Mouse (Mus musculus) G1E (cell line): ENCODE measurements around the gene Tbc1d13. TPM values are rescaled to one million over a fixed set of nuclear protein-coding genes. Genes with fewer than 3 reads are reported as not detected.

Source experiments
- ATAC-seq: 2 replicates; pipeline ENCODE4 v1.8.0; 2016; ENCODE audit warnings: mild to moderate bottlenecking; ENCODE audit not compliant: insufficient number of reproducible peaks, poor library complexity, low FRiP score, severe bottlenecking; ENCODE audit errors: extremely low read depth
- DNase-seq: peaks from one replicate; pipeline ENCODE4 v3.0.0; 2012; ENCODE audit warnings: low spot score
- H3K27me3 ChIP-seq: 2 replicates; pipeline ENCODE4 v1.6.1; 2012; ENCODE audit warnings: mild to moderate bottlenecking, low read length, inconsistent platforms; ENCODE audit not compliant: insufficient read depth
- H3K36me3 ChIP-seq: replicated peaks from 2 replicates; pipeline ENCODE3; 2012; ENCODE audit warnings: mild to moderate bottlenecking, inconsistent platforms
- H3K4me1 ChIP-seq: 2 replicates; pipeline ENCODE4 v1.6.1; 2012; ENCODE audit warnings: low read depth, low read length, inconsistent platforms, mixed read lengths; ENCODE audit not compliant: insufficient read depth
- H3K4me3 ChIP-seq: 2 replicates; pipeline ENCODE4 v1.5.1; 2012; ENCODE audit warnings: low read depth, mild to moderate bottlenecking, inconsistent platforms, low read length, moderate library complexity, mixed read lengths
- H3K9me3 ChIP-seq: replicated peaks from 2 replicates; pipeline ENCODE4 v1.6.1; 2012; ENCODE audit warnings: inconsistent platforms
- CTCF ChIP-seq: IDR thresholded peaks from 2 replicates; pipeline ENCODE4 v1.5.1; 2012; ENCODE audit warnings: low read depth, low read length, inconsistent platforms, mixed read lengths
- GATA1 ChIP-seq: IDR thresholded peaks from 2 replicates; pipeline ENCODE4 v1.6.1; 2012; ENCODE audit warnings: borderline replicate concordance, low read length, inconsistent platforms, mixed read lengths
- GATA2 ChIP-seq: IDR thresholded peaks from 2 replicates; pipeline ENCODE4 v1.6.1; 2012; ENCODE audit warnings: low read depth, low read length, inconsistent platforms, borderline replicate concordance
- POLR2AphosphoS5 ChIP-seq: IDR thresholded peaks from 2 replicates; pipeline ENCODE4 v1.6.1; 2012; ENCODE audit warnings: low read depth, low read length, inconsistent platforms; ENCODE audit not compliant: insufficient replicate concordance
- TAL1 ChIP-seq: conservative IDR thresholded peaks from 2 replicates; pipeline ENCODE4 v1.6.1; 2012; ENCODE audit warnings: low read depth, low read length, inconsistent platforms, mixed read lengths
- polyA plus RNA-seq: library from polyadenylated mRNA; stranded (reverse); fragments of >175 nt; gene quantifications from 2 replicates; pipeline ENCODE4 v1.2.3, GENCODE M21; 2012
- total RNA-seq, 2 experiments: library from RNA; stranded (forward) in 1 of 2; stranded (reverse) in 1 of 2; fragments of 200-1000 nt in 1 of 2; fragments of >200 nt in 1 of 2; fragmentation: Nextera tagmentation in 1 of 2; gene quantifications; 2 replicates each; pipeline ENCODE4 v1.2.3; 2014 to 2017

Gene Tbc1d13
- total and polyA plus RNA-seq, 3 experiments, result 24.5 to 38.6 (median 38.0) TPM

DNA sequence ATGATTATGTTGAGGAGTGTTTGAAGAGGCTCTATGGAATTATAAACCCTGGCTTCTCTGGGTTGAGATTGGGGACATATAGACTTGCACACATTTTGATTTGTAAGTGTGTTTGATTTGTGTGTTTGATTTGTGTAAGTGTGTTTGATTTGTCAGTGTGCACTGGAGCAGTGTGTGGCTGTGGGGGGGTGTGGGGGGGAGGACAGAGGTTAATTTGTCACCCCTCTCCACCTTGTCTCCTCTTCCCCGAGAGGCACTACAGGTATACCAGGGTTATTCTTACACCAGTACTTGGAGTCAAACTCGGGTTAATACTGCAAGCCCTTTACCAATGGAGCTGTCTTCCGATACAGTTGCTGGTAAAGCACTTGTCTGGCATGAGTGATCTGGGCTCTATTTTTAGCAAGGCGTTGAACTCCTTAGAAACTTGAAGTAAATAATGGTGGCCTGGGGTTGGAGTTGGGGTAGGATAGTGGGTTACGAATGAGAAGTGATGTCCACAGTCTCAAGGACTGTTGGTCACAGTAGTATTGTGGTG, 66.9 kb downstream of the Tbc1d13 start:
- no peak for ATAC-seq
- DNase-seq, result no peak
- H3K27me3 ChIP-seq, result no peaks in the 10 kb centered on the region
- TF ChIP-seq TAL1 (no peak), CTCF (no peak), POLR2AphosphoS5 (no peak), GATA1 (no peak), GATA2 (no peak)
- H3K4me3 ChIP-seq, result no peak overlapping the region
- peaks cover 28% of the 10 kb centered on the region for H3K4me1 ChIP-seq
- H3K9me3 ChIP-seq, result no peaks in the 10 kb centered on the region
- H3K36me3 ChIP-seq, result peaks cover 32% of the 10 kb centered on the region

Other genes starting within 250 kb of the Tbc1d13 start
- 72.5 and 158 TPM in 2 replicates for gene Odf2, start 244.5 kb upstream of the Tbc1d13 start, total RNA-seq (2014; fragmentation: Nextera tagmentation)
- gene Odf2, start 244.5 kb upstream of the Tbc1d13 start, total RNA-seq (2017), result 64.6 and 70.9 TPM in 2 replicates
- gene Odf2, start 244.5 kb upstream of the Tbc1d13 start, polyA plus RNA-seq, result 16.0 and 24.1 TPM in 2 replicates
- 42.1 and 52.2 TPM in 2 replicates for gene Gle1, start 198.3 kb upstream of the Tbc1d13 start, total RNA-seq (2014; fragmentation: Nextera tagmentation)
- gene Gle1, start 198.3 kb upstream of the Tbc1d13 start, total RNA-seq (2017), result 57.2 and 61.6 TPM in 2 replicates
- 42.5 and 62.3 TPM in 2 replicates for gene Gle1, start 198.3 kb upstream of the Tbc1d13 start, polyA plus RNA-seq
- 25.6 and 25.7 TPM in 2 replicates for gene Sptan1, start 168.2 kb upstream of the Tbc1d13 start, total RNA-seq (2014; fragmentation: Nextera tagmentation)
- gene Sptan1, start 168.2 kb upstream of the Tbc1d13 start, total RNA-seq (2017), result 49.4 and 53.2 TPM in 2 replicates
- 8.8 and 9.3 TPM in 2 replicates for gene Sptan1, start 168.2 kb upstream of the Tbc1d13 start, polyA plus RNA-seq
- gene Wdr34, start 84.9 kb upstream of the Tbc1d13 start, total RNA-seq (2014; fragmentation: Nextera tagmentation), result 15.1 and 17.9 TPM in 2 replicates
- 9.6 and 13.5 TPM in 2 replicates for gene Wdr34, start 84.9 kb upstream of the Tbc1d13 start, total RNA-seq (2017)
- gene Wdr34, start 84.9 kb upstream of the Tbc1d13 start, polyA plus RNA-seq, result 35.5 and 38.4 TPM in 2 replicates
- 751 and 948 TPM in 2 replicates for gene Set, start 76.4 kb upstream of the Tbc1d13 start, total RNA-seq (2014; fragmentation: Nextera tagmentation)
- gene Set, start 76.4 kb upstream of the Tbc1d13 start, total RNA-seq (2017), result 667 and 849 TPM in 2 replicates
- 806 and 885 TPM in 2 replicates for gene Set, start 76.4 kb upstream of the Tbc1d13 start, polyA plus RNA-seq
- gene Pkn3, start 56.1 kb upstream of the Tbc1d13 start, total RNA-seq (2014; fragmentation: Nextera tagmentation), result 1.6 and 2.4 TPM in 2 replicates
- 4.5 and 5.9 TPM in 2 replicates for gene Pkn3, start 56.1 kb upstream of the Tbc1d13 start, total RNA-seq (2017)
- 13.3 and 14.5 TPM in 2 replicates for gene Pkn3, start 56.1 kb upstream of the Tbc1d13 start, polyA plus RNA-seq
- gene Zdhhc12, start 40.1 kb upstream of the Tbc1d13 start, total RNA-seq (2014; fragmentation: Nextera tagmentation), result 25.4 and 29.4 TPM in 2 replicates
- 9.5 and 10.3 TPM in 2 replicates for gene Zdhhc12, start 40.1 kb upstream of the Tbc1d13 start, total RNA-seq (2017)
- gene Zdhhc12, start 40.1 kb upstream of the Tbc1d13 start, polyA plus RNA-seq, result 31.0 and 31.4 TPM in 2 replicates
- 25.1 and 25.8 TPM in 2 replicates for gene Zer1, start 9.2 kb upstream of the Tbc1d13 start, total RNA-seq (2014; fragmentation: Nextera tagmentation)
- gene Zer1, start 9.2 kb upstream of the Tbc1d13 start, total RNA-seq (2017), result 9.7 and 10.4 TPM in 2 replicates
- gene Zer1, start 9.2 kb upstream of the Tbc1d13 start, polyA plus RNA-seq, result 13.2 and 18.9 TPM in 2 replicates
- gene Endog, start 37.7 kb downstream of the Tbc1d13 start, total RNA-seq (2014; fragmentation: Nextera tagmentation), result 1.1 and 2.4 TPM in 2 replicates
- 7.8 and 8.3 TPM in 2 replicates for gene Endog, start 37.7 kb downstream of the Tbc1d13 start, total RNA-seq (2017)
- 36.0 and 43.2 TPM in 2 replicates for gene Endog, start 37.7 kb downstream of the Tbc1d13 start, polyA plus RNA-seq
- 20.3 and 24.2 TPM in 2 replicates for gene Spout1, start 44.7 kb downstream of the Tbc1d13 start, total RNA-seq (2014; fragmentation: Nextera tagmentation)
- gene Spout1, start 44.7 kb downstream of the Tbc1d13 start, total RNA-seq (2017), result 24.6 and 27.0 TPM in 2 replicates
- gene Spout1, start 44.7 kb downstream of the Tbc1d13 start, polyA plus RNA-seq, result 51.3 and 57.0 TPM in 2 replicates
- 10.6 and 12.3 TPM in 2 replicates for gene Kyat1, start 72.1 kb downstream of the Tbc1d13 start, total RNA-seq (2014; fragmentation: Nextera tagmentation)
- gene Kyat1, start 72.1 kb downstream of the Tbc1d13 start, total RNA-seq (2017), result 10.0 and 12.3 TPM in 2 replicates
- 4.7 and 13.7 TPM in 2 replicates for gene Kyat1, start 72.1 kb downstream of the Tbc1d13 start, polyA plus RNA-seq
- 21.7 and 22.4 TPM in 2 replicates for gene Lrrc8a, start 104.0 kb downstream of the Tbc1d13 start, total RNA-seq (2014; fragmentation: Nextera tagmentation)
- gene Lrrc8a, start 104.0 kb downstream of the Tbc1d13 start, total RNA-seq (2017), result 6.7 and 7.4 TPM in 2 replicates
- gene Lrrc8a, start 104.0 kb downstream of the Tbc1d13 start, polyA plus RNA-seq, result 3.3 and 5.0 TPM in 2 replicates
- 1.8 and 2.6 TPM in 2 replicates for gene Gm28035, start 106.8 kb downstream of the Tbc1d13 start, total RNA-seq (2014; fragmentation: Nextera tagmentation)
- 0.12 TPM in 1 of 2 replicates, not detected in the other for gene Gm28035, start 106.8 kb downstream of the Tbc1d13 start, total RNA-seq (2017)
- 3.3 and 4.2 TPM in 2 replicates for gene Gm28035, start 106.8 kb downstream of the Tbc1d13 start, polyA plus RNA-seq
- gene Phyhd1, start 132.5 kb downstream of the Tbc1d13 start, total RNA-seq (2014; fragmentation: Nextera tagmentation), result 24.6 and 27.5 TPM in 2 replicates
- 0.66 and 0.93 TPM in 2 replicates for gene Phyhd1, start 132.5 kb downstream of the Tbc1d13 start, total RNA-seq (2017)
- 1.4 and 1.8 TPM in 2 replicates for gene Phyhd1, start 132.5 kb downstream of the Tbc1d13 start, polyA plus RNA-seq
- not detected in 2 replicates for gene Gm28038, start 147.3 kb downstream of the Tbc1d13 start, total RNA-seq (2014; fragmentation: Nextera tagmentation)
- not detected in 2 replicates for gene Gm28038, start 147.3 kb downstream of the Tbc1d13 start, total RNA-seq (2017)
- not detected in 2 replicates for gene Gm28038, start 147.3 kb downstream of the Tbc1d13 start, polyA plus RNA-seq
- gene Dolk, start 152.6 kb downstream of the Tbc1d13 start, total RNA-seq (2014; fragmentation: Nextera tagmentation), result 5.0 TPM in 2 replicates
- 16.1 and 16.9 TPM in 2 replicates for gene Dolk, start 152.6 kb downstream of the Tbc1d13 start, total RNA-seq (2017)
- gene Dolk, start 152.6 kb downstream of the Tbc1d13 start, polyA plus RNA-seq, result 6.1 and 7.2 TPM in 2 replicates
- 62.8 and 77.7 TPM in 2 replicates for gene Nup188, start 152.7 kb downstream of the Tbc1d13 start, total RNA-seq (2014; fragmentation: Nextera tagmentation)
- 22.1 and 24.4 TPM in 2 replicates for gene Nup188, start 152.7 kb downstream of the Tbc1d13 start, total RNA-seq (2017)
- gene Nup188, start 152.7 kb downstream of the Tbc1d13 start, polyA plus RNA-seq, result 89.5 and 106 TPM in 2 replicates
- gene Sh3glb2, start 225.6 kb downstream of the Tbc1d13 start, total RNA-seq (2014; fragmentation: Nextera tagmentation), result 20.8 and 24.8 TPM in 2 replicates
- 31.3 and 47.2 TPM in 2 replicates for gene Sh3glb2, start 225.6 kb downstream of the Tbc1d13 start, total RNA-seq (2017)
- gene Sh3glb2, start 225.6 kb downstream of the Tbc1d13 start, polyA plus RNA-seq, result 23.3 and 24.9 TPM in 2 replicates
- gene Miga2, start 230.5 kb downstream of the Tbc1d13 start, total RNA-seq (2014; fragmentation: Nextera tagmentation), result 9.5 and 12.0 TPM in 2 replicates
- 9.2 and 13.5 TPM in 2 replicates for gene Miga2, start 230.5 kb downstream of the Tbc1d13 start, total RNA-seq (2017)
- 8.1 and 9.0 TPM in 2 replicates for gene Miga2, start 230.5 kb downstream of the Tbc1d13 start, polyA plus RNA-seq